Mouse (Mus musculus) mouse embryonic stem cell (cell line): ENCODE results near the gene Ndrg2.
"Not testable (repeated sequence)": the region's sequence is repeated elsewhere in the genome, so short reads cannot be mapped to it uniquely, and the experiment has no call there.

Source experiments
- in situ Hi-C, 2 experiments: fragments of 300-500 bp; cut with MboI; formaldehyde crosslinking; loops; 1 replicate in 1 of 2; 3 replicates in 1 of 2; pipeline ENCODE4 v1.14.3; 2019 to 2020; ENCODE audit warnings: low sequenced_read_pairs in 2 of 2, low pct_unique_long_range_greater_than_20kb in 1 of 2, mixed read lengths in 1 of 2; ENCODE audit not compliant: unreplicated experiment in 1 of 2

The Ndrg2 gene

GRCm38 (mm10) chr14:51913960-51914762 is at the start of gene Ndrg2:
TSS of gene Ndrg2 (minus strand) at chr14:51914158.
- in situ Hi-C loops, result loop anchor here (25.0 kb wide), 3 partner anchors 223 to 423 kb away; partner anchors contain the start of genes Mettl3 (in 1 of the 2) and Sall2 (in 1 of the 2)

DNA sequence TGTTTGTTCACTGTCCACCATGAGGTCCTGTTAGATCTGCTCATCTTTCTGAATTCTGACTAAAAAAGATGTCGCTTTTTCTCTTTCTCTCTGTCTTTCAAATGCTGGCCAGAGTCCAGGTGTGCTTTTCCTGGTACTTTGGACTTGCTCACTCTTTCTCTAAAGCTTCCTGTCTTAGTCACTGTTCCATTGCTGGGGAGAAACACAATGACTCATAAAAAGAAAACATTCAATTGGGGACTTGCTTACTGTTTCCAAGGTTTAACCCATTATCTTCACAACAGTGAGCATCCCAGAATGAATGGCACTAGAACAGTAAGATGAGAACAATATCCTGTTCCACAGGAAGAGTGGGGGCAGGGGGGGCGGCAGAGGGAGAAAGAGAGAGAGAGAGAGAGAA is 46.4 kb upstream of the Ndrg2 start:
- in situ Hi-C loops, result no loop called here

GRCm38 (mm10) chr14:51943336-51943735 is 29.4 kb upstream of the Ndrg2 start:
- in situ Hi-C loops, result no loop called here

GRCm38 (mm10) chr14:51942236-51942635 is 28.3 kb upstream of the Ndrg2 start:
- in situ Hi-C loops, result no loop called here

DNA sequence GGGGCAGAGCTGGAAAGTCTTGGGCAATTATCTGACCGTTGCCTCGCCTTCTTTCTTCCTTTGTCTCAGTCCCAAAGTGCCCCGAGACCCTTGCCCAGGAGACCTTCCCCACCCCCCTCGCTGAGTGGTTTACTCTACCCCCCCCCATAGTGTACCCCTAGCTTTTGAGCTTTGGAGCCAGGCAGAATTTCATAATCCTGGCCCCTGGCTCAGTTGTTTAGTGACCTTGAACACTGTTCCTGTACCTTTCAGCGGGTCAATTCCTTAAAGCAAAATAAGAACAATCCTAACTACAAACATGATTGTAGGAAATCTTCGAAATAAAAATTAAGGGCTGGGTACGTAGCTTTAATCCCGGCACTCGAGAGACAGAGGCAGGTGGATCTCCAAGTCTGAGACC is 27.6 kb upstream of the Ndrg2 start:
- in situ Hi-C loops, result no loop called here

DNA sequence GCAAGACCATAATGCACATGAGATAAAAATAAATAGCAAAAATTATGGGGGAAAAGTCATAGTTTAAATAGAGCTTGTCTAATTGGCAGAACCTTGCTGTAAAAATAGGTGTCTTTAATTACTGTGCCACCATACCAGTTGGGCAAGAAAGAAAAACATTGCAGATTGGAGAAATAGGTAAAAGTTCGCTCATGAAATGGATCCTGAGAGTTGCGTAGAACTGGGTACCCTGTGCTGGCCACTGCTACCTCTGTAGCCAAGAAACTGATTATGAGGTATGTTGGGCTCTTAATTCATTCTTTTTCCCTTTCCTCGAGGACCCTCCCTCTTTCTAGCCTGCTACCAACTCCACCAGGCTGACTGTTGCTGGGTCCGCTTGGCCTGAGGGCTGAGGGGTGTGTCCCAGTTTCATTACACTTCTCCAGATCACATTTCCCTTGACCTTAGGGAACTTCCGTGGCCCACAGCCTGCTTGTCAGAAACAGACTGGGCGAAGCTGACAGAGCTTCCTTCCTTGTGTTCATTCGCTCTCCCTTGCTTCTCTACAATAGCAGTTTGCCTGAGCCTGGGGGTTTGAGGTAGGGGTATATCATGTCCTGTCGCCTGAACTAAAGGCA is 27.1 kb upstream of the Ndrg2 start:
- in situ Hi-C loops, result no loop called here

DNA sequence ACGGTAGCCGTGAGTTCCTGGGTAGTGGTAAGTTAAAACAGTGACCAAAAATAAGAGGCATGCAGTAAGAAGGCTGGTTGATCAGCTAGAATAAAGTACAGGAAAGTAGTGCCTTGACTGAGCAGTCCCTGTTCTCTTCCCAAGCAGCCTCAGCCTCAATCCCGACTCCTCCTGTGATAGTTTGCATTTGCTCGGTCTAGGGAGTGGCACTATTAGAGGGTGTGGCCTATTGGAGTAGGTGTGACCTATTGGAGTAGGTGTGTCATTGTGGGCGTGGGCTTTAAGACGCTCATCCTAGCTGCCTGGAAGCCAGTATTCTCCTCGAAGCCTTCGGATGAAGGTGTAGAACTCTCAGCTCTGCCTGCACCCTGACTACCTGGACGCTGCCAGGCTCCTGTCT is 25.0 kb upstream of the Ndrg2 start:
- in situ Hi-C loops, result no loop called here

DNA sequence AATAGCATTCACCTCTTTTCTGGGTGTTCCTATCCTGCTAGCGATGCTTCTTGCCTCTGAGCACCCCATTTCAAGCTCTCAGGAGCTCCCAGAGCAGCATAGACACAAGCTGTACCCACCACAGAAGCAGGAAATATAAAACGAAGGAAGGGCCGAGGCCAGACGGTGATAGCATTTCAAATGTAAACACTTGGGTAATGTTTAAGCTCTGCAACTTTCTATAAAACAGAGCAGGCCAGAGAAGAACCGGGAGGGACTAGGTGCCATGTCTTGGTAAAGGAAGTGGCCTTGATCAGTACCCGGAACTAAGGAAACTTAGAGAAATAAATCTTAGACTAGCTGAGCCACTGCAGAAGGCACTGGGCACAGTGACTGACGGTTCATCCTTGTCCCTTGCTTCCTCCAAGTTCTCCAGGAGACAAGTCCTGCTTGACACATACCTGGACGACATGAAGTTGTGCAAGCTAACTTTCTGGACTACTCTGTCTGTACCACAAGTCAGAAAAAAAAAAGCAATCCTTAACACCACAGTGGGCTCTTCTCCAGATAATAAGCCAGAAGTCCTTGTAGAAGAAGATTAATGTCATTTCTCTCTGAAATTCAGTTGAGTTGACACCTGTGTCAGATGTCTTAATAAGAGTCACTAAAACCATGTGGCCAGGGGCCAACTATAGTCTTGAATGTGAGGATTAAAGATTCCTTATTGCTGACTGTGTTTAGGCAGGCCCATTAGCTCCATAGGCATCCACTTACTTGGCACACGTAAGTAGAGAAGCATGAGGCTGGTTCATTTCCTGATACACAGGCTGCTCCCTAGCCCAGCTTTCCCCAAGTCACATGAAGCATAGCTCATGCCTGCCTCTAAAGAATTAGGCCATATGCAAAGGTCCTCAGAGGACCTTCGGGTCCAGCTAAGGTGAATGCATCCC is 18.4 kb upstream of the Ndrg2 start:
- in situ Hi-C loops, result no loop called here

DNA sequence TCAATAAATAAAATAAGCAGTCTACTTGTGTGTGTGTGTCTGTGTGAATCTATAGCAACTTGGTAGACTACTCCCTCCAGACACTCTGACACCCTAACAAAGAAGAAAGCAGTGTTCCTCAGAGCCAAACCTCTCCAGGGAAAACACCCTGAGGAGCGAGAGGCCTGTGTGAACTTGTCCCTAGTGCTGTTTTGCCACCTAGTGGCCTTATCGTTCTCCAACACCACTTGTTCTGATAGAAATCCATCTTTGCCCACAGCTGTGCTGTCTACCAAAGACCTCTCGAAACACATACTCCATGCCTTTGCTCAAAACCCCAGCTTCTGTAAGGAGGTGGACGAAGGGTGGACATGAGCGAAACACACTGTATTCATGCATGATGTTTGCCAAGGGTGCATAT is 16.9 kb upstream of the Ndrg2 start:
- in situ Hi-C loops, result no loop called here

DNA sequence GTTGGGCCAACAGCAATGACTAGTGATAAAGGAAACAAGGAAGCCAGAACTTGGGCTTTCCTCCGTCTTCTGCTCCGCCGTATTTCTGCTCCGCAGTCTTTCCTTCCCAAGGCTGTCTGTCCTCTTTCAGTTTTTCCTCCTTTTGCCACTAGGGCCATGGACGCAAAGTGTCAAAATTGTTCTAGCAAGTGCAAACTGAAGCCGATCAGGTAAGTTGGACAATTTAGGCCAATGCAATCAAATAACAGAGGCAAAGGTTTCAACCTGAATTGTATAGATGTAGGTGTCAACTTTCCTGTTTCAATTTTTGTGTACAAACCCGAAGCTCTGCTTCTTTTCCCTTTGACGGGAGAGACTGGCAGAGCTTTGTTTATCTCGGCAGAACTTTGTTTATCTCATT is 16.0 kb upstream of the Ndrg2 start:
- in situ Hi-C loops, result no loop called here

GRCm38 (mm10) chr14:51929309-51929943 is 15.5 kb upstream of the Ndrg2 start:
- in situ Hi-C loops, result no loop called here

- in situ Hi-C loops, result not testable (repeated sequence)
Measured at GRCm38 (mm10) chr14:51926930-51927329, 13.0 kb upstream of the Ndrg2 start.

DNA sequence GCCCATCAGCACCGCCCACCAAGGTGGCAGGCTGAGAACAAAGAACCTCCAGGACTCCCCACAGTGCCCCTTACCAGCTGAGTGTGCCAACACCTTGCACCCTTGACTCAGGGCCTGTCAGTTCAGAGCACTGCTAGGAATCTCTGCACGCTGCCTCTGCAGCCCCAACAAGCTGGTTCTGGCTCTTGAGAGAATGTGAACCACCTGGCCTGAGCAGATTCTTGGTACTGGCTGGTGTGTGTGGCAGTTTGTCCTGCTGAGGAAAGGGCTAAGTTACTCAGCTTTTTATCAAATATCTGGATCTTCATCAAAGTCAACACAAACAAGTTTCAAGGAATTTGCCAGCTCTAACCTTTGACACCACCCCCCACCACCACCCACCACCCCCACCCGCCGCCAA is 9.5 kb upstream of the Ndrg2 start:
- in situ Hi-C loops, result loop anchor here (25.0 kb wide), 3 partner anchors 214 to 414 kb away; partner anchors contain the start of genes Mettl3 (in 1 of the 2) and Sall2 (in 1 of the 2)

DNA sequence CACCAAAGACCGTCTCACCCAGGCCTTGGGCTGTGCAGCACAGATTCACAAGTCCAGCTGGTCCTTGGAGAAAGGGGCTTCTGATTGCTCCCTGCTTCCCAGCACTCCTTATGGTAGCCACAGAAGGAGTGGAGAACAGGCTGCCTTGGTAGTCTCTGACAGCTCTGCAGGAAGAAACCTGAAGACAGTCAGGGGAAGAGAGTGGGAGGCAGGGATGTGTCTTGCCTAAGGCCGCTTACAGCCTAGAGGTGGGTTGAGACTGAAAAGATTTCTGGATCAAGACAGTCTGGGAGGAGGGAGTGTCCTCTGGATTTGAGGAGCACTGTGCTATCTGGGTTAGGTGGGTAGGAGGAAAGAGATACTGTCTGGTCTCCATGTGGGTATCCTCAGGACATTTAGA is 9.0 kb upstream of the Ndrg2 start:
- in situ Hi-C loops, result loop anchor here (25.0 kb wide), 3 partner anchors 214 to 414 kb away; partner anchors contain the start of genes Mettl3 (in 1 of the 2) and Sall2 (in 1 of the 2)

- in situ Hi-C loops, result loop anchor here (25.0 kb wide), 3 partner anchors 215 to 415 kb away; partner anchors contain the start of genes Mettl3 (in 1 of the 2) and Sall2 (in 1 of the 2)
Measured at GRCm38 (mm10) chr14:51922571-51922865, 8.6 kb upstream of the Ndrg2 start, which contains the start of gene Rnase13. TSS of gene Rnase13 (minus strand) at chr14:51922773.

DNA sequence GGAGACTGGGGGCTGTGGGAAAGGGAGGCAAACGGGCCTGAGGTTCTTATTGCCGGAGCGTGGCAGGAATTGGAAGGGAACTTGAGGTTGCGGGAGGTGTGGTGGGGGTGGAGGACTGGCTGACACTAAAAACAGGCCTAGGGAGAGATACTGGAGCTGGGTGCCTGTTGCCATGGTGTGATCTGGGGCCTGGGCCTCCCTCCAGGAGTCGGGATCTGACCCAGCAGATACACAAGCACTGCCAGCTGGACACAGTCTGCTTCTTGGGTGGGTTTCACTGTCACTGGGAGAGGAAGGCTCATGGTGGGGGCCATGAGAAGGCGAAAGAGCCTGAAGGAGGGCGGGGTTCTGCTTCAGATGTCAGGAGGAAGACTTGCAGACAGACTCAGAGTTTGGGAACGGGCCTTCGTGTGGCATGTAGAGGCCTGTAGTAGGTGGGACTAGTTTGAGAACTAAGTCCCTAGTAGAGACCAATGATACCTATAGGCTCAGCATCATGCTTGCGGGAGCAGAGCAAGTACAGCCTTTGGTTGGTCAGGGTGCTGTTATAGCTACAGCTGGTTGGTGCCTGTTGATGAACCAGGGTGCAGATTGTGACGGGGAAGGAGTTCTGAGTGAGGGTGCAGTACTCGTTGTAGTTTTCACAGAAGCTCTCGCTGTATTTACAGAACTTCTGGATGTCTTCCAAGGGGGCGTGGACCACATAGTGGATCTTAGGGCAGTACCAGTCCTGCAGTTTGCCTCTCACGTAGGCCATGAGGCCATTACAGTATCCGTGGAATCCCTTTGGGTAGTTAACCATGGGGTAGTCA is 8.0 kb upstream of the Ndrg2 start:
- in situ Hi-C loops, result loop anchor here (25.0 kb wide), 3 partner anchors 215 to 415 kb away; partner anchors contain the start of genes Mettl3 (in 1 of the 2) and Sall2 (in 1 of the 2)

GRCm38 (mm10) chr14:51918966-51919365 is 5.0 kb upstream of the Ndrg2 start:
- in situ Hi-C loops, result loop anchor here (25.0 kb wide), 3 partner anchors 218 to 418 kb away; partner anchors contain the start of genes Mettl3 (in 1 of the 2) and Sall2 (in 1 of the 2)
